Mouse (Mus musculus) olfactory bulb, adult 2 months (tissue): ENCODE results near the gene Bpifb4.

Experiments
- CTCF ChIP-seq: fragments of 200-500 bp; IDR thresholded peaks from 2 replicates; pipeline ENCODE4 v1.5.1; 2012; ENCODE audit warnings: low read depth, mild to moderate bottlenecking, low read length, moderate library complexity; ENCODE audit not compliant: insufficient read depth
- POLR2A ChIP-seq: fragments of 200-500 bp; IDR thresholded peaks from 2 replicates; pipeline ENCODE4 v1.6.1; 2012; ENCODE audit warnings: mild to moderate bottlenecking, low read depth, low read length, moderate library complexity; ENCODE audit not compliant: insufficient read depth

GRCm38 (mm10) chr2:153963334-153963733 lies 25.3 kb downstream of the Bpifb4 start:
- TF ChIP-seq POLR2A: no peak
- no peak for TF ChIP-seq CTCF
